Mouse (Mus musculus) kidney, postnatal 14 days (tissue): ENCODE results near the gene Vwa3b.

ENCODE experiments used
- DNase-seq: peaks from one replicate; pipeline ENCODE4 v3.0.0; 2022; ENCODE audit warnings: mixed read lengths

Vwa3b gene

DNA sequence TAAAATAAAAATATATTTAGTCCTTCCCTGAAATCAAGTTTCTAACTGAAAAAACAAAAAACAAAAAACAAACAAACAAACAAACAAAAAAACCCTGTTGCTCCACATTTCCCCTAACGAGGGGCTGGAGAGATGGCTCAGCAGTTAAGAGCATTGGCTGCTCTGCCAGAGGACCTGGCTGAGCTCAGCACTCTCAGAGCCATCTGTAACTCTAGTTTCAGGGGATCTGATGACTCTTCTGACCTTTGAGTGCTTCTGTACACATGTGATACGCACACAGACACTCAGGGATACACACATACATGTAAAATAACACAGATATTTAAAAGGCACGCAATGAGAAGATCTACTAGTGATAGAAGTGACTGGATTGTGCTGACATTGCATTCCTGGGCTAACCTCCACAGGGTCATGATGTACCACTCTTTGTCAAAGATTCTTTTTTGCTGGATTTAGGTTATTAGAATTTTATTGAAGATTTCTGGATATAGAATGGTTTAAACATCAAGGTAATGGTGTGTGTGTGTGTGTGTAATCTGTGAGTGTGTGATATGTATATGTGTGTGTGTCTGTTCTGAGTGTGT, 14.7 kb upstream of the Vwa3b start:
- DNase-seq = no peak

- DNase-seq = no peak
Observed at GRCm38 (mm10) chr1:37013006-37013405, 13.4 kb upstream of the Vwa3b start.

GRCm38 (mm10) chr1:37013687-37014086, 12.7 kb upstream of the Vwa3b start:
- DNase-seq = peak; percentile 56

DNA sequence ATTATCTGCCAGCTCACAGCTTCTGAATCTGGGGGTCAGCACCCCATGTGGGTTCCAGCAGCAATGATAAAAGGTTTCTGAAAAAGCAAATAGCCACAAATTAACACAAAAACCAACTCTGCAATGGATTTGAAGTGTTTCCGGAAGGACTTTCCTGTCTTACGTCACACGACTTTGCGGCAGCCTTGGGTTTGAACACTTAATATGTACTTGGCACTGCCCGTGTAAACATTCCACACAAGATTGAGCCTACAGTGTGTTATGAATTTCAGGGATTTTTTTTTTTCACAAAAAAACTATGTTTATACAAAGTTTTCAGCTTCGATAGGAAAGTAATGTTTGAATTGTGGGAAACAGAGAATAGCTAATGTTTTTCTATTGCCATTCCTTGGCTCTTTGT, 7.4 kb upstream of the Vwa3b start:
- DNase-seq = no peak

GRCm38 (mm10) chr1:37022704-37023103, 3.7 kb upstream of the Vwa3b start:
- DNase-seq = no peak

DNA sequence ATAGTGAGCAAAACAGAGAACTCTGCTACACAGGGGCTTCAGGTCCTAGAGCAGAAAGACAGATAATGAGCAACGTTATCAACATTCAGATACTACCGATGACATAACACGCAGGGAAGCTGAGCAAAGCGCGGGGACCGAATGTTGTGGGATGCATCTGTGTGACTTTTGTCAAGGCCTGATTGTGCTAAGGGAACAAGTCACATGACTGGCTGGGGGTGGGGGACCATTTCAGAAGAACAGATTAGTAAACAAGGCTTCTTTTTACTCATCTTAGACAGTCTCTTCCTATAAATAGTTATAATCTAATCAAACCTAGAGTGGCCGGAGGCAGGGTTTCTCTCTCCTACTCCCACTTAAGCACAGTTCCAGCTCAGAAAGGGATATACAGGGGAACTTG, 1.7 kb upstream of the Vwa3b start:
- DNase-seq = no peak

DNA sequence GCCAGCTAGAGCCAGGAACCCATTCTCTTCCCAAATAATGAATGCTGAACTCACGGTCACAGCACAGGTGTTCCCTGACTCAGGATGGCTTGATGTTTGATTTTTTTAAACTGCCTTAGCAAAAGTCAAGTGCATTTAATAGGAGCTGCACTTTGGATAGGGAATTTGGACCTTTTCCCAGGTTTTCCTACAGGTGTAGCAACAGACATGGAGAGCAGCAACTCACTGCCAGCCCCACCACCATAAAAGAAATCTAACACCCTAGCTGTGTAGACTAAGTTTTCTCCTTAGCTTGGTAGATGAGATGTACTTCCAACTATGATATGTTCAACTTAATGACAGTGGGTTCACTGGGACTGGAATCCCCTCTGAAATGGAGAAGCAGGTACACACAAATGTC, 1.0 kb upstream of the Vwa3b start:
- DNase-seq = no peak

- no peak for DNase-seq
Observed at GRCm38 (mm10) chr1:37026866-37027265, 470 bp downstream of the Vwa3b start.

- DNase-seq = no peak
Observed at GRCm38 (mm10) chr1:37028439-37029153, 2.2 kb downstream of the Vwa3b start.

DNA sequence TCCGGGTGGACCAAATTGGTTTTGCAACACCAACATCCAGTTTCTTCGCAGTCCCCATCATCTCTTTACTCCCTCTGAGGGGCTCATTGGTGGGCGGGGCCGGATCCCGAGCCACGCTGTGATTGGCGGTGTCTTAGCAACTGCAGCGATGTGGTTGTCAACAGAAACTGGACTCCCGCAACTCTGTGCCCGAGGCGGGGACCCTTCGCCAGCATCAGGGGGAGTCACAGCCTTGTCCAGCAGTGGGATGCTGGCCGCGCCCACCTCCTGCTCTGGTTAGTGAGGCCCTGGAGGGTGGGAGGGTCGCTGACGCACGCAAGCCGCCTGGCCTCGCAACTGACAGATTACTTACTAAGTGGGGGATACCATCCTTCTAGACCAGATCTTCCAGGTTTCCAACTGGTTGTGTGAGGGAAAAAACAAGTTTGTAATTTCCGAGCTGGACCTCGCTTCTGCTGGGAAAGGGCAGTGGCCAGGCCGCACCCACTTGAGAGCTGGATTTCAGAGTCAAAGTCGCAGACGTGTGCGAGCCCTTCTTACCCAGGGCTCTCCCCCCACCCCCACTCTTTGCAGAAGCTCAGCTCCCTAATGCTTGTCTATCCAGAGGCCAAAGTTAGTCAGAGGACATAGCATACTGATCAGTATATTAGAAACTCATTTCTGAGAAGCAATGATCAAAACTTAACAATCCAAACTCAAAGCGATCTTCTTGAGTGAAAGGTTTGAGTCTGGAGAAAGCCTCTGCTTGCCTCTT, 2.9 kb downstream of the Vwa3b start:
- DNase-seq = peak; percentile 70

DNA sequence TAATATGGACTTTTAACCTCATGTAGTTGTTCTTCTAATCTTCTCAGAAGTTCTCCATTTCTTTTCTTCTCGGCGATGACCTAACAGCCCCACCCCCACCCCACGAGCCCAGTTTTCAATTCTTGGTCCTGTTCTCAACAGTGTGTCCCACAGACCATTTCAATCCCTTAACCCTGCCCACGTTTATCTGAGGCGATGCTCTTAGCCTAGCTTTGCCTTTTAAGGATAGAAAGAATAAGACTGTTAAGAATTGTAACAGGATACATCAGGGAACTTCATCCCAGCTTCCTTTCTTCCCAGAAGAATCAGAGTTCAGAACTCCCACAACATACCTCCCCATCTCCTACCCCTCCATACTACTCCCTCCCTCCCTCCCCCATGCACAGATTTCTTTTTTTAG, 3.5 kb downstream of the Vwa3b start:
- DNase-seq = no peak

DNA sequence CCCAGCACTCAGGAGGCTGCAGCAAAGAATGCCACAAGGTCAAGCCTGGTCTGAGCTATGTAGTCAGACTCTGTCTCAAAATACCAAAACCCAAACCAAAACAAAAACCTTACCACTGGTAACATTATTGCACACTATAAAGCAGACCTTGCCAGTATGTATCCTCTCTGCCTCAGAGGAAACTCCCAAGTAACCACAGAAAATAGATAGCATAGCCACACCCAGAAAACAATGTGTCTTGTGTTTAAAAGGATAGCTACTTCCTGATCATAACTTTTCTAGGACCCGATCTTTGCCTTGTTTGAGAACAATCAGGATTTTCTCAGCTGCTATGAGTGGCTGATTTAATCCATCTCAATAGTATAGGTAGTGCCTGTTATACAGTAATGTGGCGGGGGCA, 4.3 kb downstream of the Vwa3b start:
- no peak for DNase-seq

GRCm38 (mm10) chr1:37035879-37036278, 9.5 kb downstream of the Vwa3b start:
- DNase-seq = no peak

GRCm38 (mm10) chr1:37041126-37041525, 14.7 kb downstream of the Vwa3b start:
- DNase-seq = no peak

DNA sequence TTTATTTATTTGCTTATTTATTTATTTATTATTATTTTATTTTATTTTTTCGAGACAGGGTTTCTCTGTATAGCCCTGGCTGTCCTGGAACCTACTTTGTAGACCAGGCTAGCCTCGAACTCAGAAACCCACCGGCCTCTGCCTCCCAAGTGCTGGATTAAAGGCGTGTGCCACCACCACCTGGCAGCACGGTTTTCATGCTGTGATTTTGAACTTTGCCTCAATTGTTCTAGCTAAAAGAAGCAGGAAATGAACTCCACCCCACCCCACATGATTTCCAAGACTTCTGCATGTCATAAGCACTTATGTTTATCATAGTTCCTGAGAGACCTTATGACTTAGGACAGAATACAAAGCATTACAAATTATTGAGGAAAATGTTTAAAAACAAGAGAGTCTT, 15.5 kb downstream of the Vwa3b start:
- DNase-seq = no peak

- no peak for DNase-seq
Observed at GRCm38 (mm10) chr1:37042769-37043168, 16.4 kb downstream of the Vwa3b start.

DNA sequence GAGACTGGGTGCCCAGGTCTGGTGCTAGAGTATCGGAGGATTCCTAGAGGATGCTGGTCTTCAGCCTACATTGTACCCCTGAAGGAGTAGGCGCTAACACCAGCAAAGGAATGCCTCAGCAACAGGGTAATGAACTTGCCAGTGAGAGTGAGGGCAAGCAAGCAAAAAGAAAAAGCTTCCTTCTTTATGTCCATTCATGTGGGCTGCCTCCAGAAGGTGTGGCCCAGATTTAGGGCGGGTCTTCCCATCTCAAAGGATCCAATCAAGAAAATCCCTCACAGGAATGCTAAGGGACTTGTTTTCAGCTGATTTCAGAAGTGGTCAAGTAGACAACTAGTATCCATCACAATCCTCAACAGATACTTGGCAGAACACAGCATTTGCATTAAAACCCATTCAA, 16.8 kb downstream of the Vwa3b start:
- DNase-seq = no peak

- DNase-seq = no peak
Observed at GRCm38 (mm10) chr1:37045472-37045871, 19.1 kb downstream of the Vwa3b start.

DNA sequence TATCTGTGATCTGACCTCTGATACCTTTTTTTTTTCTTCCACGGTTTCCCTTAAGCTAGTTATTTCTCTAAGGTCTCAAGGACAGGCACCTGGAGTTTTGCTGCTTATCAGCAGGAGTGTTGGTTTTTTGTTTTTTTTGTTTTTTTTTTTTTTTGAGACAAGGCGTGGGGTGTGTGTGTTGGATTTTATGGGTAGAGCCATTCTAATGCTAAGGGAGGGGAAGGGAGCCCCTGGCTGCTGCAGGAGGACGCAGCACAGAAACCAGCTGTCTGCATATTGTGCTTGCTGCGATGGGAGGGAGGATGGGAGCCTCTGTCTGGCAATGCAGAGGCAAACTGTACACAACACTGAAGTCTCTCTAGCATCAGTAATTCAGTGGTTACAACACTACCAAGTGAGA, 22.8 kb downstream of the Vwa3b start:
- no peak for DNase-seq

- DNase-seq = no peak
Observed at GRCm38 (mm10) chr1:37053691-37054090, 27.3 kb downstream of the Vwa3b start.

DNA sequence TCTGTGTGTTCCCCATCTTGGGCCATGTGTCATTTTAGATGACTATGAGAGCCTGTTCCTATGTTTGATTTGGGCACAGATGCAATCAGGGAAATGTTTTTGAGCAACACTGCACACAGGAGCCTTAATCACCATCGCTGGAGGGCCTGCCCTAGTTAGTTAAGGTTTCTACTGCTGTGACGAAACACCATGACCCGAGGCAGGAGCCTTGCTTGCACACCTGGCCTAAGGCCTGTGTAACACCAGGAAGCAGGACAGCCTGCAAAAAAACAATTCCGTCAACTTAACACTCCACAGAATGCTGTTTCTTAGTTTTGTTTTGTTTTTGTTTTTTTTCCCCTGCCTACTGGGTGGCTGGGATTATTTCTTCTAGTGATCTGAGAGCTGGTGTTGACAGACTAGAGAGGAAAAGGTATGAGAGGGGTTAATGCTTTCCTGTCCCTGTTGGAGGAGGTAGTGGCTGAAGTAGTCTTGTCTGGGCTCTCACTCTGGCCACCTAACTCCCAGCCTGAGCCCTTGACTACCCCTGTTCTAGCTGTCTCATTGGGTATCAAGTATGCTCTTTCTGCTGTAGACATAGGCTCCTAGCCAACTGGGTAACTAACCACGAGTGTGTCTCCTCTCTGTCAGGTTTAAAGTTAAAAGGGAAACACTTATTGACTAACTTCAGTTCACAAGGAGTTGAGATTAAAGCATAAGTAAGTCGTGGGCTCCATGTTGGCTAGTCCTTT, 30.6 kb downstream of the Vwa3b start:
- no peak for DNase-seq

DNA sequence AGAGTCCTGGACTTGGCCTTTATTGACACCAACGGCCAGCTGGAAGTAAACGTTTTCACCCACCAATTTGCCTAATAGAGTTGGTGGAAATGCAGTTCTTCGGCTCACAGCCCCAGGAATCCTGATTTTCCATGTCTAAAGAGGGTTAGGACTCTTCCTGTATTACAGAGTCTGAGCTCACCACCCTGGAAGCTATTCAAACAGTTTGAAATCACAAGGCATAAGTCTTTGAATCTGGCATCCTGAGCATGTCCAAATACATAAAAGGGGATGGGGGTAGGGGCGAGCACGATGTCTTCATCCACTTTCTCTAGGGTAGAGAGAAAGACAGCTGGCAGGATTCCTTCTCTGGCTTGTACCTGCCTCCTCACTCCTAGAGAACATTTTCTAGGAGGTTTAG, 34.5 kb downstream of the Vwa3b start:
- DNase-seq = no peak

- no peak for DNase-seq
Observed at GRCm38 (mm10) chr1:37063053-37063452, 36.7 kb downstream of the Vwa3b start.

- peak; percentile 29 for DNase-seq
Observed at GRCm38 (mm10) chr1:37063841-37064240, 37.4 kb downstream of the Vwa3b start.
